Mouse (Mus musculus): ENCODE measurements around the gene Tubgcp4. TPM values are rescaled to one million over a fixed set of nuclear protein-coding genes. Genes with fewer than 3 reads are reported as not detected.

Gene Tubgcp4
- polyA plus RNA-seq, 1 experiment = 1.3 TPM

- H3K27me3 ChIP-seq (ENCODE audit: control insufficient read depth) = no peaks in the 10 kb centered on the region
- TF ChIP-seq TAL1 (IDR thresholded peaks at IDR 0.05; ENCODE audit: low read length) = no peak
- TF ChIP-seq GATA1 (IDR thresholded peaks at IDR 0.05; ENCODE audit: low read length) = no peak
- H3K36me3 ChIP-seq (ENCODE audit: control insufficient read depth) = peaks cover 53% of the 10 kb centered on the region
- H3K4me1 ChIP-seq (ENCODE audit: control insufficient read depth) = peaks cover 40% of the 10 kb centered on the region
- no peaks in the 10 kb centered on the region for H3K9me3 ChIP-seq (ENCODE audit: control insufficient read depth, low read length)
- H3K4me3 ChIP-seq (replicated peaks) = peak overlapping the region; percentile 66
Observed at GRCm38 (mm10) chr2:121141216-121142035, 29.0 kb upstream of the Tubgcp4 start.

- H3K36me3 ChIP-seq (ENCODE audit: control insufficient read depth) = peaks cover 57% of the 10 kb centered on the region
- TF ChIP-seq GATA1 (IDR thresholded peaks at IDR 0.05; ENCODE audit: low read length) (no peak), TAL1 (IDR thresholded peaks at IDR 0.05; ENCODE audit: low read length) (no peak)
Observed at GRCm38 (mm10) chr2:121142415-121142814, 28.0 kb upstream of the Tubgcp4 start.

GRCm38 (mm10) chr2:121149679-121150078 lies 20.8 kb upstream of the Tubgcp4 start:
- no peak for TF ChIP-seq TAL1 (IDR thresholded peaks at IDR 0.05; ENCODE audit: low read length)
- no peak for TF ChIP-seq GATA1 (IDR thresholded peaks at IDR 0.05; ENCODE audit: low read length)
- Histone ChIP-seq H3K4me1 (ENCODE audit: control insufficient read depth) (no peaks in the 10 kb centered on the region), H3K36me3 (ENCODE audit: control insufficient read depth) (peaks cover 79% of the 10 kb centered on the region), H3K9me3 (ENCODE audit: control insufficient read depth, low read length) (no peaks in the 10 kb centered on the region), H3K27me3 (ENCODE audit: control insufficient read depth) (no peaks in the 10 kb centered on the region), H3K4me3 (replicated peaks) (no peak overlapping the region)

More at GRCm38 (mm10) chr2:121142415-121142814, 28.0 kb upstream of the Tubgcp4 start:
- H3K27me3 ChIP-seq (ENCODE audit: control insufficient read depth) = no peaks in the 10 kb centered on the region
- peaks cover 39% of the 10 kb centered on the region for H3K4me1 ChIP-seq (ENCODE audit: control insufficient read depth)
- no peak overlapping the region for H3K4me3 ChIP-seq (replicated peaks)
- no peaks in the 10 kb centered on the region for H3K9me3 ChIP-seq (ENCODE audit: control insufficient read depth, low read length)

- Histone ChIP-seq H3K9me3 (ENCODE audit: control insufficient read depth, low read length) (no peaks in the 10 kb centered on the region), H3K27me3 (ENCODE audit: control insufficient read depth) (no peaks in the 10 kb centered on the region), H3K4me1 (ENCODE audit: control insufficient read depth) (no peaks in the 10 kb centered on the region), H3K4me3 (replicated peaks) (no peak overlapping the region), H3K36me3 (ENCODE audit: control insufficient read depth) (peaks cover 77% of the 10 kb centered on the region)
- TF ChIP-seq TAL1 (IDR thresholded peaks at IDR 0.05; ENCODE audit: low read length) = no peak
- no peak for TF ChIP-seq GATA1 (IDR thresholded peaks at IDR 0.05; ENCODE audit: low read length)
Observed at GRCm38 (mm10) chr2:121153100-121153499, 17.4 kb upstream of the Tubgcp4 start.

GRCm38 (mm10) chr2:121169173-121169572 lies 1.3 kb upstream of the Tubgcp4 start:
- Histone ChIP-seq H3K36me3 (ENCODE audit: control insufficient read depth) (peaks cover 49% of the 10 kb centered on the region), H3K4me3 (replicated peaks) (peak overlapping the region; percentile 85), H3K9me3 (ENCODE audit: control insufficient read depth, low read length) (no peaks in the 10 kb centered on the region), H3K4me1 (ENCODE audit: control insufficient read depth) (peaks cover 36% of the 10 kb centered on the region), H3K27me3 (ENCODE audit: control insufficient read depth) (no peaks in the 10 kb centered on the region)
- TF ChIP-seq TAL1 (IDR thresholded peaks at IDR 0.05; ENCODE audit: low read length) (no peak), GATA1 (IDR thresholded peaks at IDR 0.05; ENCODE audit: low read length) (no peak)

GRCm38 (mm10) chr2:121169902-121170301 lies 552 bp upstream of the Tubgcp4 start:
- H3K4me1 ChIP-seq (ENCODE audit: control insufficient read depth) = peaks cover 35% of the 10 kb centered on the region
- TF ChIP-seq TAL1 (IDR thresholded peaks at IDR 0.05; ENCODE audit: low read length) (no peak), GATA1 (IDR thresholded peaks at IDR 0.05; ENCODE audit: low read length) (0 out of 2 replicates have a peak, but pooled peaks have one; percentile 22)
- peak overlapping the region; percentile 85 for H3K4me3 ChIP-seq (replicated peaks)
- H3K27me3 ChIP-seq (ENCODE audit: control insufficient read depth) = no peaks in the 10 kb centered on the region
- peaks cover 50% of the 10 kb centered on the region for H3K36me3 ChIP-seq (ENCODE audit: control insufficient read depth)
- no peaks in the 10 kb centered on the region for H3K9me3 ChIP-seq (ENCODE audit: control insufficient read depth, low read length)

GRCm38 (mm10) chr2:121170980-121171742 lies 707 bp downstream of the Tubgcp4 start, which contains the start of gene Zscan29:
Gene Zscan29 (minus strand): TSS chr2:121171125.
- Histone ChIP-seq H3K36me3 (ENCODE audit: control insufficient read depth) (peaks cover 54% of the 10 kb centered on the region), H3K4me1 (ENCODE audit: control insufficient read depth) (peaks cover 35% of the 10 kb centered on the region), H3K9me3 (ENCODE audit: control insufficient read depth, low read length) (no peaks in the 10 kb centered on the region), H3K4me3 (replicated peaks) (peak within 1 kb of the TSS; percentile 85), H3K27me3 (ENCODE audit: control insufficient read depth) (no peaks in the 10 kb centered on the region)
- TF ChIP-seq GATA1 (IDR thresholded peaks at IDR 0.05; ENCODE audit: low read length) = no peak
- no peak for TF ChIP-seq TAL1 (IDR thresholded peaks at IDR 0.05; ENCODE audit: low read length)

- H3K4me1 ChIP-seq (ENCODE audit: control insufficient read depth) = no peaks in the 10 kb centered on the region
- no peaks in the 10 kb centered on the region for H3K9me3 ChIP-seq (ENCODE audit: control insufficient read depth, low read length)
- H3K4me3 ChIP-seq (replicated peaks) = no peak overlapping the region
- no peak for TF ChIP-seq TAL1 (IDR thresholded peaks at IDR 0.05; ENCODE audit: low read length)
- no peak for TF ChIP-seq GATA1 (IDR thresholded peaks at IDR 0.05; ENCODE audit: low read length)
- H3K36me3 ChIP-seq (ENCODE audit: control insufficient read depth) = peaks cover 96% of the 10 kb centered on the region
- no peaks in the 10 kb centered on the region for H3K27me3 ChIP-seq (ENCODE audit: control insufficient read depth)
Observed at GRCm38 (mm10) chr2:121178828-121179479, 8.5 kb downstream of the Tubgcp4 start.
